Mouse (Mus musculus) brain, embryonic 14.5 days (tissue): ENCODE measurements around the gene Lgmn.

ENCODE experiments used
- CTCF ChIP-seq: fragments of 200-500 bp; IDR thresholded peaks from 2 replicates; pipeline ENCODE4 v1.5.1; 2012; ENCODE audit warnings: inconsistent platforms, mild to moderate bottlenecking, moderate library complexity, borderline replicate concordance; ENCODE audit not compliant: insufficient read depth, insufficient read length; ENCODE audit errors: extremely low read depth
- POLR2A ChIP-seq: fragments of 200-500 bp; IDR thresholded peaks from 2 replicates; pipeline ENCODE4 v1.6.1; 2012; ENCODE audit warnings: mild to moderate bottlenecking, inconsistent platforms, borderline replicate concordance; ENCODE audit not compliant: poor library complexity, insufficient read depth, insufficient read length, severe bottlenecking; ENCODE audit errors: extremely low read depth

GRCm38 (mm10) chr12:102424456-102424855, 15.2 kb downstream of the Lgmn start:
- TF ChIP-seq CTCF (no peak), POLR2A (no peak)
